Mouse (Mus musculus): ENCODE data around the gene Zxdb. TPM values are rescaled to one million over a fixed set of nuclear protein-coding genes. Genes with fewer than 3 reads are reported as not detected.

The Zxdb gene
- polyA plus RNA-seq (2012; rRNA removed; ENCODE audit: low replicate concordance), result 0.51 and 1.4 TPM in 2 replicates

GRCm38 (mm10) chrX:94724192-94724971, at the start of gene Zxdb:
Gene Zxdb, plus strand, starts transcription at chrX:94724569.

Other genes starting within 250 kb of the Zxdb start
- 25.2 and 73.2 TPM in 2 replicates for gene Maged1, start 182.4 kb upstream of the Zxdb start, polyA plus RNA-seq (2012; rRNA removed; ENCODE audit: low replicate concordance)
- 0.53 and 0.75 TPM in 2 replicates for gene Gspt2, start 88.5 kb upstream of the Zxdb start, polyA plus RNA-seq (2012; rRNA removed; ENCODE audit: low replicate concordance)

Measured in duodenum, adult 2 months (tissue).